Mouse (Mus musculus): Measurements from ENCODE around the gene Cfap126. TPM values are rescaled to one million over a fixed set of nuclear protein-coding genes. Genes with fewer than 3 reads are reported as not detected.
"Not testable (repeated sequence)": the region's sequence is repeated elsewhere in the genome, so short reads cannot be mapped to it uniquely, and the experiment has no call there.

Cfap126 gene
- polyA plus RNA-seq (2012; rRNA removed): 5.6 and 8.0 TPM in 2 replicates

DNA sequence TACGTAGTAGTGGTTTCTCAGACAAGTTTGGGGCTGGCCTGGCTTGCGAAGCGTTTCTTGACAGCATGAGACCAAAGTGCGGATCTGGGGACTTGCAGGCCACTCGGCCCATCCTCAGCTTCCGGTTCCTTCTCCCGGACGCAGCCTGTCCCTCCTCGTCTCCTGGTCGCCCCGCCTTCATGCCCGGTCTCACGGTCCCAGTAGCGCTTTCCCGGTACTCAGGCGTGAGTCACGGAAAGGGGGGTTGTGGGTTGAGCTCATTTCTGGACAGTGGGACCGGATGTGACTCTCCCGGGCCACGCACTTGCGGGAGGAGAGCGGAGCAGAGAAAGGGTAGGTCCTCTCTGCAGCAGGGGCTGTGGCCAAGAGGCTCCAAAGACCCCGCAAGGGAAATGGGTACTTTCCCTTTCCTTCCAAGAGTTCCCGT lies at the start of gene Cfap126:
TSS of gene Cfap126 (plus strand) at position 46 of the 427 bp plus-strand sequence.
- TF ChIP-seq POLR2A (IDR thresholded peaks at IDR 0.05; ENCODE audit: borderline replicate concordance, insufficient read depth, low read length): peak; percentile 64; the same call in 1 of the 2 replicates
- TF ChIP-seq CTCF (IDR thresholded peaks at IDR 0.05; ENCODE audit: borderline replicate concordance, insufficient read depth, low read depth, low read length): no peak

DNA sequence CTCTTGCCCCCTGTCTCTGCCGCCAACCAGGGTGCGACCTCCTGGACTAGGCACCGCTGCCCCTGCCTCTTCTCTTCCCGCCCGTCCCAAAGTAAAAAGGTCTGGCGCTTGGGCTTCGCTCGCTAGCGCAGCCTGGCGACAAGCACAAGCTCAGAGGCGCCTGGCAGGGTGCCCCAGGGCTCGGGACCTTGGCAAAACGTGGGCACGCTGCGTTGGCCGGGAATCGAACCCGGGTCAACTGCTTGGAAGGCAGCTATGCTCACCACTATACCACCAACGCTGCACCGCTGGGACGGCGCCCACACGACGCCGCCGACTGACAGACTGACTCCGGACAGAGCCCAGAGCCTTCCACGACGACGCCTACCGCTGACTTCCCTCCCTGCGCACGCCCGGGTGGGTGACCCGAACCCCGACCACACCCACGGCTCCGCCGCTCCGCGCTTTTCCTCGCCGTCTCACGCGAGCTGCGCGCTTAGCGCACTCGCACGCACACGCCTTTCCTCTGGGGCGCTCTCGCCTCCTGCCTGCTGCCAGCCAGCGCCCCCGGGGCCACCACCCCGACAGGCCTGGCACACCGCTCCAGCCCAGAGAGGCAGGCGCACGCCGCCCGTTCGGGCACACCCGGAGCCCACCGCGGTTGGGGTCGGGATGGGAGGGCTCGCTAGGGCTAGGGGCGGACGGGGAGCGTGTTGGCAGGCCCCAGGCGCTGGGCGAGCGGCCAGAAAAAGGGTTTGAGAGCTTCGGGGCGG lies 49.1 kb upstream of the Cfap126 start, which contains the start of gene Fcgr3:
TSS of gene Fcgr3 (minus strand) at position 445 of the 752 bp plus-strand sequence.
- H3K4me1 ChIP-seq (ENCODE audit: control insufficient read depth, insufficient read depth, low read length); H3K27ac ChIP-seq (ENCODE audit: insufficient read depth, low read length); H3K4me3 ChIP-seq (replicated peaks; ENCODE audit: insufficient read depth, low read depth, low read length); H3K27me3 ChIP-seq (ENCODE audit: control insufficient read depth, insufficient read depth, low read length): not testable (repeated sequence)
- WGBS: 2% methylated on average over 44 of the region's 75 CpGs
- DNase-seq: peak; percentile 64 to 74

More for the DNA sequence above, at the start of gene Cfap126:
- 0 out of 2 replicates have a peak within 1 kb of the TSS, but pooled peaks have one; percentile 23 for H3K27ac ChIP-seq (ENCODE audit: insufficient read depth, low read length)
- 1% methylated on average over 24 of the region's 24 CpGs for WGBS
- no peaks in the 10 kb centered on the region for H3K4me1 ChIP-seq (ENCODE audit: control insufficient read depth, insufficient read depth, low read length)
- no peaks in the 10 kb centered on the region for H3K27me3 ChIP-seq (ENCODE audit: control insufficient read depth, insufficient read depth, low read length)
- peak within 1 kb of the TSS; percentile 60 for H3K4me3 ChIP-seq (replicated peaks; ENCODE audit: insufficient read depth, low read depth, low read length)
- DNase-seq: peak; percentile 80 to 83

DNA sequence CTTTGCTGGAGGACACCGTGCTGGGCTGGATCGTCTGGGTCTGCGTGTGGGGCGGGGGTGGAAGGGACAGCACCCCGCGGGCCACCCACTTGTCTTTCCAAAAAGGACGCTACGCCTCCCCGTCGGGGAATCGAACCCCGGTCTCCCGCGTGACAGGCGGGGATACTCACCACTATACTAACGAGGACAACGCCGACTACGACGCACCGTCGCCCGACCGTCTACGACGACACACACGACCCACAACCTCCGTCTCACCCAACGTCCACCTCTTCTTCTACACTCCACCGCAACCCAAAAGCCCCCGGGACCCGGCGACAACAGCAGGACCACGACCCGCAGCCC lies 48.5 kb upstream of the Cfap126 start:
- peak; percentile 21 to 33 for DNase-seq
- under 1% methylated on average over 25 of the region's 35 CpGs for WGBS
- H3K27me3 ChIP-seq (ENCODE audit: control insufficient read depth, insufficient read depth, low read length); H3K4me3 ChIP-seq (replicated peaks; ENCODE audit: insufficient read depth, low read depth, low read length); H3K27ac ChIP-seq (ENCODE audit: insufficient read depth, low read length); H3K4me1 ChIP-seq (ENCODE audit: control insufficient read depth, insufficient read depth, low read length): not testable (repeated sequence)

DNA sequence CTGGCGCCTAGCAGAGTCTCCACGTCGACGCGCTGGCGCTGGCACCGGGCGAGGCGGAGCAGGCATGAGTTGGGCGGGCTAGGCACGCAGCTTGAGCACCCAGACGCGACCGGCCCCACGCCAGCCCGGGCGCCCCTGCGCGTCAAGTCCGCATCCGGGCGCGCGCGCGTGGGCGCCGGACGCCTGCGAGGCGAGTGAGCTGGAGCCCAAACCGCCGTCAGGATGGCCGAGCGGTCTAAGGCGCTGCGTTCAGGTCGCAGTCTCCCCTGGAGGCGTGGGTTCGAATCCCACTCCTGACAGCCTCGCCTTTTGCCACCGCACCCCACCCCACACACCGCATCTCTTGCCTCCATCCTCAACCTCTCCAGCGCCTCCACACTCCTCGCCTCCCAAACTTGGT lies 48.0 kb upstream of the Cfap126 start:
- peak; percentile 25 to 34 for DNase-seq
- not testable (repeated sequence) for H3K27me3 ChIP-seq (ENCODE audit: control insufficient read depth, insufficient read depth, low read length); H3K27ac ChIP-seq (ENCODE audit: insufficient read depth, low read length); H3K4me1 ChIP-seq (ENCODE audit: control insufficient read depth, insufficient read depth, low read length); H3K4me3 ChIP-seq (replicated peaks; ENCODE audit: insufficient read depth, low read depth, low read length)
- WGBS: 5% methylated on average over 32 of the region's 45 CpGs

DNA sequence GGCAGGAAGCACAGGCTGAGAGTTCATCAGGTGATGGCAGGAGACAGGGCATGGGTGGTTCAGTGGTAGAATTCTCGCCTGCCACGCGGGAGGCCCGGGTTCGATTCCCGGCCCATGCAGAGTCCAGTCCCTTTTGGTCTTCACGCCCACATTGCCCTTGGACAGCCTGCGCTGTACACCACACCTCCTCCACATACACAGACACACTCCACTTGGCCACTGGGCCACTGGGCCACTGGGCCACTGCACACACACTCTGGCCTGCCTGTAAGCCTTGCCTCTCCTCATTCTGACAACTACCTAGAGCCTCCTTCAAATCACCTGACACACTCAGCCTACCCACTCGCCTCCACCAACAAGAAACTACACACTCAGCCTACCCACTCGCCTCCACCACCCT lies 47.1 kb upstream of the Cfap126 start:
- WGBS: 35% methylated on average over 4 of the region's 10 CpGs
- not testable (repeated sequence) for H3K27me3 ChIP-seq (ENCODE audit: control insufficient read depth, insufficient read depth, low read length); H3K27ac ChIP-seq (ENCODE audit: insufficient read depth, low read length); H3K4me3 ChIP-seq (replicated peaks; ENCODE audit: insufficient read depth, low read depth, low read length); H3K4me1 ChIP-seq (ENCODE audit: control insufficient read depth, insufficient read depth, low read length)
- peak in 1 of 2 experiments; percentile 12 for DNase-seq

DNA sequence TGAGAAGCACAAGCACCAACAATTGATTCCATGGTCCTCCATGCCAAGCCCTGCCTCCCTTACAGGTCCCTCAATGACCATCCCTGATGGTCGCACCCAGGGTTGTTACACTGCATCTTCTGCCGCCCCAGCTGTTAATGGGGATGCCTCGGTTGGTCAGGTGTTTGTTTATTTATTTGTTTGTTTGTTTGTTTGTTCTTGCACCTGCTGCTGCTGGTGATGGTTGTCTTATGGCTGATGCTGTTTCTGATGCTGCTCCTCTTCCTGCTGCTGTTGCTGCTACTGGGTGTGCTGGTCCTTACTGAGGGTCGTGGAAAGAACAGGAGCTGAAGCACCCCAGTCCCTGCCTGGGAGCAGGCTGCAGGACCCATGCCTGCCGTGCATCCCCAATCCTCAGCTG lies 45.8 kb upstream of the Cfap126 start:
- DNase-seq; H3K4me3 ChIP-seq (replicated peaks; ENCODE audit: insufficient read depth, low read depth, low read length); H3K4me1 ChIP-seq (ENCODE audit: control insufficient read depth, insufficient read depth, low read length); H3K27me3 ChIP-seq (ENCODE audit: control insufficient read depth, insufficient read depth, low read length); H3K27ac ChIP-seq (ENCODE audit: insufficient read depth, low read length): not testable (repeated sequence)
- WGBS: 30% methylated on average over 5 of the region's 5 CpGs

DNA sequence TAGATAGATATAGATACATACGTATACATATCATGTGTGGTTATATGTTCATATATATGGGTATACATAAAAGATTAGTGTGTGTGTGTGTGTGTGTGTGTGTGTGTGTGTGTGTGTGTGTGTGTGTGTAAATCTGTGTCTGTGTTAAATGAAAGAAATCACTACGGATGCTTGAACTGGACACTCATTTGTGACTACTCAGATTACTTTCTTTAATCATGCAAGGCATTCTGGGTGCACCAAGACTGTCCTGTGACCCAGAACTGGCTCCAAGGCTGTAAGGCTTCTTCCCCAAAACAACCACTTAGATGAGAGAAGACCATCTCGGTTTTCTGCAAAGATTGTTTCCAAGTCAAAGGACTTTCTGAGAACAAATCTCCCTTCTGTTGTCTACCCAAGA lies 44.2 kb upstream of the Cfap126 start:
- peak in 1 of 2 experiments; percentile 10 for DNase-seq
- not testable (repeated sequence) for H3K4me1 ChIP-seq (ENCODE audit: control insufficient read depth, insufficient read depth, low read length); H3K27ac ChIP-seq (ENCODE audit: insufficient read depth, low read length); H3K27me3 ChIP-seq (ENCODE audit: control insufficient read depth, insufficient read depth, low read length); H3K4me3 ChIP-seq (replicated peaks; ENCODE audit: insufficient read depth, low read depth, low read length)
- WGBS: 64% methylated on average over 3 of the region's 3 CpGs

DNA sequence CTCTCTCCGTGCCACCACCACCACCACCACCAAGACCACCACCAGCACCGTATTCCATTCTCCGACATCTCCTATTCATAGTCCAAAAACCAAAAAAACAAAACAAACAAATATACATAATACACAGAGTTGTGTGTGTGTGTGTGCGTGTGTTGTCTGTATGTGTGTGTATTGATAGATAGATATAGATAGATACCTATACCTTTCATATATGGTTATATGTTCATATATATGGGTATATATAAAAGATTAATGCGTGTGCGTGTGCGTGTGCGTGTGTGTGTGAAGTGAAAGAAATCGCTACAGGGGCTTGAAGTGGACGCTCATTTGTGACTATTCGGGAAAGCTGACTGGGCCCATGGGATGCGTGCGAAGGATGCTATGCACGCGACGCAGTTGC lies 42.8 kb upstream of the Cfap126 start:
- DNase-seq; H3K4me3 ChIP-seq (replicated peaks; ENCODE audit: insufficient read depth, low read depth, low read length); H3K4me1 ChIP-seq (ENCODE audit: control insufficient read depth, insufficient read depth, low read length); H3K27me3 ChIP-seq (ENCODE audit: control insufficient read depth, insufficient read depth, low read length); H3K27ac ChIP-seq (ENCODE audit: insufficient read depth, low read length): not testable (repeated sequence)
- WGBS: 20% methylated on average over 16 of the region's 16 CpGs

DNA sequence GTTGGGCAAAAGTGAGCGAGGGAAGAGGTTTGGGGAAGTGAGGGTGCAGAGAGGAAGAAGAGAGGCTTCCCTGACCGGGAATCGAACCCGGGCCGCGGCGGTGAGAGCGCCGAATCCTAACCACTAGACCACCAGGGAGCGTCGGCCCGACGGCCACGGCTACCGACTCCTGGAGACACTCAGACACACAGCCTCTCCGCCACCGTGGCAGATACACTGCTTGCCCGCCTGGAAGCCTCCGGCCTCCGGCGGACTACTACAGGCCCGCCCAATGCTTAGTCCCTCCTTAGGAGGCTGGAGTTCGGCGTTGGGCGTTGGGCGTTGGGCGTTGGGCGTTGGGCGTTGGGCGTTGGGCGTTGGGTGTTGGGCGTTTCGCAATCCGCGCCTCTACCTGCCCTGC lies 42.0 kb upstream of the Cfap126 start:
- not testable (repeated sequence) for H3K4me3 ChIP-seq (replicated peaks; ENCODE audit: insufficient read depth, low read depth, low read length); H3K27ac ChIP-seq (ENCODE audit: insufficient read depth, low read length); H3K27me3 ChIP-seq (ENCODE audit: control insufficient read depth, insufficient read depth, low read length); H3K4me1 ChIP-seq (ENCODE audit: control insufficient read depth, insufficient read depth, low read length); DNase-seq
- WGBS: no CpG with 5 or more reads among the region's 35 CpGs

DNA sequence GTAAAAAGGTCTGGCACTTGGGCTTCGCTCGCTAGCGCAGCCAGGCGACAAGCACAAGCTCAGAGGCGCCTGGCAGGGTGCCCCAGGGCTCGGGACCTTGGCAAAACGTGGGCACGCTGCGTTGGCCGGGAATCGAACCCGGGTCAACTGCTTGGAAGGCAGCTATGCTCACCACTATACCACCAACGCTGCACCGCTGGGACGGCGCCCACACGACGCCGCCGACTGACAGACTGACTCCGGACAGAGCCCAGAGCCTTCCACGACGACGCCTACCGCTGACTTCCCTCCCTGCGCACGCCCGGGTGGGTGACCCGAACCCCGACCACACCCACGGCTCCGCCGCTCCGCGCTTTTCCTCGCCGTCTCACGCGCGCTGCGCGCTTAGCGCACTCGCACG lies 41.5 kb upstream of the Cfap126 start:
- no CpG with 5 or more reads among the region's 45 CpGs for WGBS
- not testable (repeated sequence) for DNase-seq

DNA sequence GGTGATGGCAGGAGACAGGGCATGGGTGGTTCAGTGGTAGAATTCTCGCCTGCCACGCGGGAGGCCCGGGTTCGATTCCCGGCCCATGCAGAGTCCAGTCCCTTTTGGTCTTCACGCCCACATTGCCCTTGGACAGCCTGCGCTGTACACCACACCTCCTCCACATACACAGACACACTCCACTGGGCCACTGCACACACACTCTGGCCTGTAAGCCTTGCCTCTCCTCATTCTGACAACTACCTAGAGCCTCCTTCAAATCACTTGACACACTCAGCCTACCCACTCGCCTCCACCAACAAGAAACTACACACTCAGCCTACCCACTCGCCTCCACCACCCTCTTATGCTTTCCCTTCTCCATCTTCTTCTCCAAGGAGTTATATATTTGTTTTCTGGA lies 39.4 kb upstream of the Cfap126 start:
- not testable (repeated sequence) for H3K4me1 ChIP-seq (ENCODE audit: control insufficient read depth, insufficient read depth, low read length); H3K27ac ChIP-seq (ENCODE audit: insufficient read depth, low read length); H3K4me3 ChIP-seq (replicated peaks; ENCODE audit: insufficient read depth, low read depth, low read length); H3K27me3 ChIP-seq (ENCODE audit: control insufficient read depth, insufficient read depth, low read length)
- DNase-seq: peak in 1 of 2 experiments; percentile 26
- WGBS: 18% methylated on average over 6 of the region's 10 CpGs

More for the DNA sequence above, 41.5 kb upstream of the Cfap126 start:
- H3K27ac ChIP-seq (ENCODE audit: insufficient read depth, low read length); H3K4me1 ChIP-seq (ENCODE audit: control insufficient read depth, insufficient read depth, low read length); H3K4me3 ChIP-seq (replicated peaks; ENCODE audit: insufficient read depth, low read depth, low read length); H3K27me3 ChIP-seq (ENCODE audit: control insufficient read depth, insufficient read depth, low read length): not testable (repeated sequence)

DNA sequence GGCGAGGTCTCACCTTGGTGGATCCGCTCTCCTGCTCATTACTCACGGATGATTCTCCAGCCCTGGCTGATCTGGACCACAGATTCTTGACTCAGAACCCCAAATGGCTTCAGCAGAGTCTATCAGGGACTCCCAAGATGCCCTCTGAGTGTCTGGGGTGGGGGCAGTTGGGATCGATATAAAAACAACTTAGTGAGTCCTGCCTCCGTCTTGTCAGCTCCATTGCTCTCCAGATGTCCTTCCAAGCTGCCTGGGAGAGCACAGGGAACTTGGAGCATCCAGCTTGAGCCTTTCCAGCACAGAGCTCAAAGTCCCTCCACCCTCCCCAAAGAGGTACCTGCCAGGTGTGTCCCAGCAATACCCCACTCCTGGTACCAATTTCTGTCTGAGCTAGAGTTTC lies 37.5 kb upstream of the Cfap126 start:
- not testable (repeated sequence) for H3K27ac ChIP-seq (ENCODE audit: insufficient read depth, low read length); H3K4me3 ChIP-seq (replicated peaks; ENCODE audit: insufficient read depth, low read depth, low read length); H3K27me3 ChIP-seq (ENCODE audit: control insufficient read depth, insufficient read depth, low read length); DNase-seq; H3K4me1 ChIP-seq (ENCODE audit: control insufficient read depth, insufficient read depth, low read length)
- WGBS: 72% methylated on average over 4 of the region's 5 CpGs

DNA sequence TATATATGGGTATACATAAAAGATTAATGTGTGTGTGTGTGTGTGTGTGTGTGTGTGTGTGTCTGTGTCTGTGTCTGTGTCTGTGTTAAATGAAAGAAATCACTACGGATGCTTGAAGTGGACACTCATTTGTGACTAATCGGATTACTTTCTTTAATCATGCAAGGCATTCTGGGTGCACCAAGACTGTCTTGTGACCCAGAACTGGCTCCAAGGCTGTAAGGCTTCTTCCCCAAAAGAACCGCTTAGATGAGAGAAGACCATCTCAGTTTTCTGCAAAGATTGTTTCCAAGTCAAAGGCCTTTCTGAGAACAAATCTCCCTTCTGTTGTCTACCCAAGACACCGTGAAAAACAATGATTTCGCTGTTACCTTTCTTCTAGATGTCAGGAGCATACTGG lies 36.5 kb upstream of the Cfap126 start:
- DNase-seq; H3K27ac ChIP-seq (ENCODE audit: insufficient read depth, low read length); H3K27me3 ChIP-seq (ENCODE audit: control insufficient read depth, insufficient read depth, low read length); H3K4me3 ChIP-seq (replicated peaks; ENCODE audit: insufficient read depth, low read depth, low read length); H3K4me1 ChIP-seq (ENCODE audit: control insufficient read depth, insufficient read depth, low read length): not testable (repeated sequence)
- WGBS: 42% methylated on average over 5 of the region's 5 CpGs
